Mouse (Mus musculus) lung, embryonic 15.5 days (tissue): ENCODE measurements around the gene Blvra. TPM values are rescaled to one million over a fixed set of nuclear protein-coding genes. Genes with fewer than 3 reads are reported as not detected.
"Not testable (repeated sequence)": the region's sequence is repeated elsewhere in the genome, so short reads cannot be mapped to it uniquely, and the experiment has no call there.

Experiments
- ATAC-seq: fragments of 200-750 bp; cut with Nextera tagmentation; 2 replicates; pipeline ENCODE4 v1.8.0; 2017; ENCODE audit warnings: moderate number of reproducible peaks, borderline replicate concordance; ENCODE audit not compliant: low FRiP score, low TSS enrichment; ENCODE audit errors: extremely low read depth
- H3K27ac ChIP-seq: fragments of 300-500 bp; sonication (generic); 2 replicates; pipeline ENCODE4 v1.5.1; 2015; ENCODE audit warnings: moderate library complexity, mild to moderate bottlenecking, inconsistent platforms
- H3K27me3 ChIP-seq: fragments of 300-500 bp; sonication (generic); 2 replicates; pipeline ENCODE4 v1.6.1; 2015; ENCODE audit warnings: inconsistent platforms
- H3K36me3 ChIP-seq: fragments of 300-500 bp; sonication (generic); 2 replicates; pipeline ENCODE4 v1.6.1; 2015; ENCODE audit warnings: inconsistent platforms
- H3K4me1 ChIP-seq: fragments of 300-500 bp; sonication (generic); 2 replicates; pipeline ENCODE4 v1.6.1; 2015; ENCODE audit warnings: inconsistent platforms
- H3K4me2 ChIP-seq: fragments of 300-500 bp; sonication (generic); 2 replicates; pipeline ENCODE4 v1.6.1; 2015; ENCODE audit warnings: inconsistent platforms, mild to moderate bottlenecking, moderate library complexity
- H3K4me3 ChIP-seq: fragments of 300-500 bp; sonication (generic); 2 replicates; pipeline ENCODE4 v1.5.1; 2015; ENCODE audit warnings: mild to moderate bottlenecking, inconsistent platforms
- H3K9ac ChIP-seq: fragments of 300-500 bp; sonication (generic); 2 replicates; pipeline ENCODE4 v1.6.1; 2015; ENCODE audit warnings: inconsistent platforms
- H3K9me3 ChIP-seq: fragments of 300-500 bp; sonication (generic); 2 replicates; pipeline ENCODE4 v1.6.1; 2016; ENCODE audit warnings: inconsistent platforms
- WGBS: fragments of 180-500 bp; shearing (Covaris S2); methylation state at CpG from one replicate; pipeline ENCODE4 v1.1.7; 2015; 5-methylcytosine and 5-hydroxymethylcytosine counted together
- polyA plus RNA-seq: library from polyadenylated mRNA; unstranded; fragments of >200 nt; fragmentation: Nextera tagmentation; extraction: Ambion mirVana; gene quantifications from 2 replicates; pipeline ENCODE4 v1.2.1, GENCODE M21; 2015

The Blvra gene
- 52.9 and 54.2 TPM in 2 replicates for polyA plus RNA-seq

- peak; percentile 100 for ATAC-seq
- Histone ChIP-seq H3K9me3 (no peaks in the 10 kb centered on the region), H3K27ac (peak within 1 kb of the TSS; percentile 76), H3K4me2 (peak within 1 kb of the TSS; percentile 79), H3K27me3 (no peaks in the 10 kb centered on the region), H3K9ac (peak within 1 kb of the TSS; percentile 82), H3K4me3 (peak within 1 kb of the TSS; percentile 88), H3K36me3 (peaks cover 13% of the 10 kb centered on the region), H3K4me1 (peaks cover 14% of the 10 kb centered on the region)
- WGBS, result under 1% methylated on average over 31 of the region's 32 CpGs
Measured at GRCm38 (mm10) chr2:127070435-127070841, at the start of gene Blvra. Blvra (plus strand) TSS chr2:127070665.

GRCm38 (mm10) chr2:127035006-127035605 is 35.4 kb upstream of the Blvra start:
- H3K27ac ChIP-seq, result no peak overlapping the region
- H3K9me3 ChIP-seq, result no peaks in the 10 kb centered on the region
- H3K36me3 ChIP-seq, result peaks cover 40% of the 10 kb centered on the region
- H3K9ac ChIP-seq, result no peak overlapping the region
- WGBS, result 91% methylated on average over 9 of the region's 9 CpGs
- H3K4me1 ChIP-seq, result no peaks in the 10 kb centered on the region
- no peaks in the 10 kb centered on the region for H3K27me3 ChIP-seq
- H3K4me3 ChIP-seq, result no peak overlapping the region
- ATAC-seq, result no peak
- H3K4me2 ChIP-seq, result no peak overlapping the region

- no peak for ATAC-seq
- Histone ChIP-seq H3K9ac (no peak overlapping the region), H3K4me3 (no peak overlapping the region), H3K4me1 (no peaks in the 10 kb centered on the region), H3K27me3 (no peaks in the 10 kb centered on the region), H3K4me2 (no peak overlapping the region), H3K36me3 (peaks cover 31% of the 10 kb centered on the region), H3K27ac (no peak overlapping the region), H3K9me3 (no peaks in the 10 kb centered on the region)
- WGBS, result 93% methylated on average over 4 of the region's 4 CpGs
Measured at GRCm38 (mm10) chr2:127037299-127037698, 33.2 kb upstream of the Blvra start.

GRCm38 (mm10) chr2:127061471-127061870 is 9.0 kb upstream of the Blvra start:
- H3K27me3 ChIP-seq, result no peaks in the 10 kb centered on the region
- 91% methylated on average over 9 of the region's 9 CpGs for WGBS
- peaks cover 49% of the 10 kb centered on the region for H3K36me3 ChIP-seq
- H3K4me1 ChIP-seq, result no peaks in the 10 kb centered on the region
- ATAC-seq, result no peak
- no peak overlapping the region for H3K4me2 ChIP-seq
- H3K27ac ChIP-seq, result no peak overlapping the region
- H3K9me3 ChIP-seq, result no peaks in the 10 kb centered on the region
- no peak overlapping the region for H3K4me3 ChIP-seq
- no peak overlapping the region for H3K9ac ChIP-seq

- H3K9ac ChIP-seq, result no peak overlapping the region
- H3K36me3 ChIP-seq, result peaks cover 13% of the 10 kb centered on the region
- no peaks in the 10 kb centered on the region for H3K9me3 ChIP-seq
- 72% methylated on average over 7 of the region's 7 CpGs for WGBS
- no peaks in the 10 kb centered on the region for H3K27me3 ChIP-seq
- H3K4me3 ChIP-seq, result no peak overlapping the region
- peaks cover 14% of the 10 kb centered on the region for H3K4me1 ChIP-seq
- no peak overlapping the region for H3K4me2 ChIP-seq
- H3K27ac ChIP-seq, result no peak overlapping the region
- no peak for ATAC-seq
Measured at GRCm38 (mm10) chr2:127068806-127069205, 1.7 kb upstream of the Blvra start.

GRCm38 (mm10) chr2:127069781-127070434 is 557 bp upstream of the Blvra start:
- no peak overlapping the region for H3K27ac ChIP-seq
- H3K4me1 ChIP-seq, result peaks cover 14% of the 10 kb centered on the region
- H3K4me2 ChIP-seq, result peak overlapping the region; percentile 79
- 15% methylated on average over 11 of the region's 11 CpGs for WGBS
- H3K4me3 ChIP-seq, result peak overlapping the region; percentile 88
- H3K9me3 ChIP-seq, result no peaks in the 10 kb centered on the region
- no peaks in the 10 kb centered on the region for H3K27me3 ChIP-seq
- ATAC-seq, result no peak
- H3K9ac ChIP-seq, result peak overlapping the region; percentile 82
- peaks cover 13% of the 10 kb centered on the region for H3K36me3 ChIP-seq

GRCm38 (mm10) chr2:127070879-127071278 is 414 bp downstream of the Blvra start:
- H3K36me3 ChIP-seq, result peaks cover 13% of the 10 kb centered on the region
- WGBS, result 9% methylated on average over 9 of the region's 9 CpGs
- peak overlapping the region; percentile 79 for H3K4me2 ChIP-seq
- H3K4me1 ChIP-seq, result peaks cover 14% of the 10 kb centered on the region
- peak overlapping the region; percentile 76 for H3K27ac ChIP-seq
- no peaks in the 10 kb centered on the region for H3K9me3 ChIP-seq
- no peaks in the 10 kb centered on the region for H3K27me3 ChIP-seq
- H3K9ac ChIP-seq, result peak overlapping the region; percentile 82
- peak overlapping the region; percentile 88 for H3K4me3 ChIP-seq
- peak; percentile 44; the same call in 1 of the 2 replicates for ATAC-seq

GRCm38 (mm10) chr2:127074116-127074515 is 3.7 kb downstream of the Blvra start:
- Histone ChIP-seq H3K4me2 (no peak overlapping the region), H3K9ac (no peak overlapping the region), H3K4me3 (no peak overlapping the region), H3K27me3 (no peaks in the 10 kb centered on the region), H3K4me1 (peaks cover 14% of the 10 kb centered on the region), H3K36me3 (no peaks in the 10 kb centered on the region), H3K27ac (no peak overlapping the region), H3K9me3 (no peaks in the 10 kb centered on the region)
- no peak for ATAC-seq
- WGBS, result 91% methylated on average over 2 of the region's 2 CpGs

- ATAC-seq, result no peak
- no peaks in the 10 kb centered on the region for H3K9me3 ChIP-seq
- no peaks in the 10 kb centered on the region for H3K36me3 ChIP-seq
- H3K27ac ChIP-seq, result no peak overlapping the region
- H3K27me3 ChIP-seq, result no peaks in the 10 kb centered on the region
- no peak overlapping the region for H3K4me3 ChIP-seq
- H3K4me1 ChIP-seq, result no peaks in the 10 kb centered on the region
- WGBS, result 66% methylated on average over 9 of the region's 9 CpGs
- H3K9ac ChIP-seq, result no peak overlapping the region
- H3K4me2 ChIP-seq, result no peak overlapping the region
Measured at GRCm38 (mm10) chr2:127077611-127078010, 7.1 kb downstream of the Blvra start.

GRCm38 (mm10) chr2:127079066-127079465 is 8.6 kb downstream of the Blvra start:
- 35% methylated on average over 2 of the region's 2 CpGs for WGBS
- H3K9ac ChIP-seq, H3K4me3 ChIP-seq, H3K4me2 ChIP-seq, H3K27me3 ChIP-seq, H3K27ac ChIP-seq, ATAC-seq, H3K9me3 ChIP-seq, H3K4me1 ChIP-seq, H3K36me3 ChIP-seq: not testable (repeated sequence)

GRCm38 (mm10) chr2:127079881-127080590 is 9.6 kb downstream of the Blvra start:
- Histone ChIP-seq H3K4me2 (no peak overlapping the region), H3K9ac (no peak overlapping the region), H3K9me3 (no peaks in the 10 kb centered on the region), H3K27ac (no peak overlapping the region), H3K4me3 (no peak overlapping the region), H3K36me3 (no peaks in the 10 kb centered on the region), H3K27me3 (no peaks in the 10 kb centered on the region), H3K4me1 (no peaks in the 10 kb centered on the region)
- 87% methylated on average over 11 of the region's 11 CpGs for WGBS
- no peak for ATAC-seq
